10 mouse cellular contexts compared by ENCODE assay signal in genomic region chr1:170996753-170997152, GRCm38 (mm10). TPM values are rescaled to one million over a fixed set of nuclear protein-coding genes. Genes with fewer than 3 reads are reported as not detected.
DNase-seq lines count a peak whose midpoint lies in the region; ATAC-seq and TF ChIP-seq lines count a peak whose summit lies in the region.
"Had no signal": no experiment of that assay in that cellular context is flagged by ENCODE, and none has a peak within 500 bp of the region (broad histone marks: within the 10 kb centered on the region; RNA-seq: fewer than 3 reads in every experiment).

No protein-coding gene starts in this region.

- no peak for TF ChIP-seq POLR2A in limb, embryonic 14.5 days (IDR thresholded peaks at IDR 0.05; ENCODE audit: borderline replicate concordance, extremely low read depth, insufficient read depth, insufficient read length)

- no peak overlapping the region for H3K27ac ChIP-seq in midbrain, embryonic 14.5 days (replicated peaks; ENCODE audit: low read depth, low read length)
- no peak overlapping the region for H3K27ac ChIP-seq in midbrain, embryonic 15.5 days
- no peak overlapping the region for H3K27ac ChIP-seq in embryonic facial prominence, embryonic 10.5 days (replicated peaks)
- H3K27ac ChIP-seq in limb, embryonic 14.5 days (replicated peaks; ENCODE audit: low read depth, low read length), result no peak overlapping the region
- H3K27ac ChIP-seq: stomach, embryonic 15.5 days had no signal

- H3K36me3 ChIP-seq in midbrain, embryonic 14.5 days (ENCODE audit: control insufficient read depth, insufficient read depth, low read length), result no peaks in the 10 kb centered on the region
- H3K36me3 ChIP-seq in midbrain, embryonic 15.5 days (replicated peaks), result no peaks in the 10 kb centered on the region
- H3K36me3 ChIP-seq in embryonic facial prominence, embryonic 10.5 days (replicated peaks), result no peaks in the 10 kb centered on the region
- H3K36me3 ChIP-seq in limb, embryonic 14.5 days (ENCODE audit: control insufficient read depth, insufficient read depth, low read length), result no peaks in the 10 kb centered on the region
- H3K36me3 ChIP-seq: stomach, embryonic 15.5 days had no signal

- ATAC-seq in midbrain, embryonic 14.5 days (ENCODE audit: low FRiP score, low TSS enrichment), result no peak
- ATAC-seq in midbrain, embryonic 15.5 days (replicated peaks), result no peak
- ATAC-seq in limb, embryonic 14.5 days (ENCODE audit: low FRiP score, low read depth), result no peak

- H3K9ac ChIP-seq in midbrain, embryonic 14.5 days (replicated peaks; ENCODE audit: low read length), result no peak overlapping the region
- H3K9ac ChIP-seq in midbrain, embryonic 15.5 days, result no peak overlapping the region
- no peak overlapping the region for H3K9ac ChIP-seq in limb, embryonic 14.5 days (ENCODE audit: low read depth, low read length, severe bottlenecking)
- H3K9ac ChIP-seq: stomach, embryonic 15.5 days had no signal

- no peaks in the 10 kb centered on the region for H3K4me1 ChIP-seq in midbrain, embryonic 14.5 days (ENCODE audit: control insufficient read depth, insufficient read depth, low read length)
- no peaks in the 10 kb centered on the region for H3K4me1 ChIP-seq in midbrain, embryonic 15.5 days
- H3K4me1 ChIP-seq in embryonic facial prominence, embryonic 10.5 days, result no peaks in the 10 kb centered on the region; the same call in 1 of the 2 replicates
- H3K4me1 ChIP-seq in limb, embryonic 14.5 days (ENCODE audit: control insufficient read depth, insufficient read depth, low read length), result no peaks in the 10 kb centered on the region
- H3K4me1 ChIP-seq: stomach, embryonic 15.5 days had no signal

- WGBS in midbrain, embryonic 14.5 days, result 46% methylated on average over 3 of the region's 3 CpGs
- 61% methylated on average over 3 of the region's 3 CpGs for WGBS in midbrain, embryonic 15.5 days
- WGBS in embryonic facial prominence, embryonic 10.5 days, result 45% methylated on average over 3 of the region's 3 CpGs
- WGBS in limb, embryonic 14.5 days, result 42% methylated on average over 3 of the region's 3 CpGs

- no peaks in the 10 kb centered on the region for H3K9me3 ChIP-seq in midbrain, embryonic 14.5 days (ENCODE audit: control insufficient read depth, low read length)
- H3K9me3 ChIP-seq in midbrain, embryonic 15.5 days, result no peaks in the 10 kb centered on the region
- H3K9me3 ChIP-seq in embryonic facial prominence, embryonic 10.5 days, result no peaks in the 10 kb centered on the region
- H3K9me3 ChIP-seq in limb, embryonic 14.5 days (ENCODE audit: control insufficient read depth, low read length), result no peaks in the 10 kb centered on the region
- H3K9me3 ChIP-seq: stomach, embryonic 15.5 days had no signal

- no peak overlapping the region for H3K4me2 ChIP-seq in midbrain, embryonic 14.5 days (ENCODE audit: low read length)
- H3K4me2 ChIP-seq in midbrain, embryonic 15.5 days, result no peak overlapping the region
- H3K4me2 ChIP-seq in limb, embryonic 14.5 days (replicated peaks; ENCODE audit: low read depth, low read length, severe bottlenecking), result no peak overlapping the region
- H3K4me2 ChIP-seq: stomach, embryonic 15.5 days had no signal

- no peaks in the 10 kb centered on the region for H3K27me3 ChIP-seq in midbrain, embryonic 14.5 days (ENCODE audit: control insufficient read depth, insufficient read depth, low read length)
- no peaks in the 10 kb centered on the region for H3K27me3 ChIP-seq in midbrain, embryonic 15.5 days (replicated peaks)
- H3K27me3 ChIP-seq in embryonic facial prominence, embryonic 10.5 days (replicated peaks; ENCODE audit: low read depth, poor library complexity, severe bottlenecking), result no peaks in the 10 kb centered on the region
- H3K27me3 ChIP-seq in limb, embryonic 14.5 days (ENCODE audit: control insufficient read depth, insufficient read depth, low read length), result no peaks in the 10 kb centered on the region
- H3K27me3 ChIP-seq: stomach, embryonic 15.5 days had no signal

- no peak overlapping the region for H3K4me3 ChIP-seq in midbrain, embryonic 14.5 days (replicated peaks; ENCODE audit: low read depth, low read length)
- H3K4me3 ChIP-seq in midbrain, embryonic 15.5 days, result no peak overlapping the region
- no peak overlapping the region for H3K4me3 ChIP-seq in embryonic facial prominence, embryonic 10.5 days
- no peak overlapping the region for H3K4me3 ChIP-seq in limb, embryonic 14.5 days (replicated peaks; ENCODE audit: low read length)
- H3K4me3 ChIP-seq: stomach, embryonic 15.5 days had no signal

- peak; percentile 77 for DNase-seq in midbrain, embryonic 14.5 days
- DNase-seq in adrenal gland, postnatal 10 days, result peak; percentile 80
- DNase-seq in embryonic facial prominence, embryonic 10.5 days (ENCODE audit: low spot score), result peak; percentile 59
- peak; percentile 65 for DNase-seq in induced T-regulatory cell, adult 2 months (ENCODE audit: low read depth)
- DNase-seq in limb, embryonic 14.5 days (ENCODE audit: low spot score), result peak; percentile 65
- peak; percentile 59 for DNase-seq in ovary, postnatal 36 days (ENCODE audit: low spot score)
- DNase-seq in urinary bladder, postnatal 36 days (ENCODE audit: low spot score in 2 of 2), result peak; percentile 42 to 49

RNA-seq across cellular contexts. Expression of gene Fcgr2b, which starts 20.4 kb away (rescaled TPM):
- 1.4 TPM in 1 of 2 replicates, not detected in the other for polyA plus RNA-seq in midbrain, embryonic 14.5 days (2014; fragmentation: Nextera tagmentation; extraction: Ambion mirVana)
- 1.8 and 1.9 TPM in 2 replicates for polyA plus RNA-seq in midbrain, embryonic 15.5 days (2015; fragmentation: Nextera tagmentation; extraction: Ambion mirVana)
- total RNA-seq in adrenal gland, postnatal 10 days (2021), result 10 to 100 TPM; 12.4 to 22.3 TPM
- polyA plus RNA-seq in embryonic facial prominence, embryonic 10.5 days (2016; fragmentation: Nextera tagmentation; extraction: Ambion mirVana), result not detected in 2 replicates
- 2.1 and 2.6 TPM in 2 replicates for polyA plus RNA-seq in limb, embryonic 14.5 days (2012; rRNA removed)
- polyA plus RNA-seq in limb, embryonic 14.5 days (2014; fragmentation: Nextera tagmentation; extraction: Ambion mirVana), result 2.1 and 3.2 TPM in 2 replicates

RNA-seq across cellular contexts. Expression of gene Fcgr4, which starts 22.0 kb away (rescaled TPM):
- polyA plus RNA-seq in midbrain, embryonic 14.5 days (2014; fragmentation: Nextera tagmentation; extraction: Ambion mirVana), result 1.5 TPM in 1 of 2 replicates, not detected in the other
- polyA plus RNA-seq in midbrain, embryonic 15.5 days (2015; fragmentation: Nextera tagmentation; extraction: Ambion mirVana), result 0.53 and 0.54 TPM in 2 replicates
- total RNA-seq in adrenal gland, postnatal 10 days (2021), result 1 to 10 TPM in 1 of 2 experiments, under 1 TPM in 1; 0.85 to 1.2 TPM
- 0.31 TPM in 1 of 2 replicates, not detected in the other for polyA plus RNA-seq in embryonic facial prominence, embryonic 10.5 days (2016; fragmentation: Nextera tagmentation; extraction: Ambion mirVana)
- 0.75 and 1.2 TPM in 2 replicates for polyA plus RNA-seq in limb, embryonic 14.5 days (2012; rRNA removed)
- 0.59 and 0.79 TPM in 2 replicates for polyA plus RNA-seq in limb, embryonic 14.5 days (2014; fragmentation: Nextera tagmentation; extraction: Ambion mirVana)
- total RNA-seq: gastrocnemius, postnatal 36 days had no signal
